Mouse (Mus musculus): ENCODE data around the gene Tsks. TPM values are rescaled to one million over a fixed set of nuclear protein-coding genes. Genes with fewer than 3 reads are reported as not detected.

Gene Tsks
- not detected for polyA plus RNA-seq (2014; fragmentation: Illumina TruSeq; extraction: RNeasy Lipid Tissue Mini Kit (QIAGEN cat#74804); ENCODE audit: low replicate concordance)

GRCm38 (mm10) chr7:44942904-44943303 lies at the start of gene Tsks:
Gene Tsks, plus strand, starts transcription at chr7:44943204.

GRCm38 (mm10) chr7:44895593-44896434 lies 47.2 kb upstream of the Tsks start, which contains the start of gene Fuz:
Gene Fuz, plus strand, starts transcription at chr7:44896079.

GRCm38 (mm10) chr7:44929204-44930151 lies 13.5 kb upstream of the Tsks start, which contains the start of gene Ap2a1:
Gene Ap2a1, minus strand, starts transcription at chr7:44929496.

DNA sequence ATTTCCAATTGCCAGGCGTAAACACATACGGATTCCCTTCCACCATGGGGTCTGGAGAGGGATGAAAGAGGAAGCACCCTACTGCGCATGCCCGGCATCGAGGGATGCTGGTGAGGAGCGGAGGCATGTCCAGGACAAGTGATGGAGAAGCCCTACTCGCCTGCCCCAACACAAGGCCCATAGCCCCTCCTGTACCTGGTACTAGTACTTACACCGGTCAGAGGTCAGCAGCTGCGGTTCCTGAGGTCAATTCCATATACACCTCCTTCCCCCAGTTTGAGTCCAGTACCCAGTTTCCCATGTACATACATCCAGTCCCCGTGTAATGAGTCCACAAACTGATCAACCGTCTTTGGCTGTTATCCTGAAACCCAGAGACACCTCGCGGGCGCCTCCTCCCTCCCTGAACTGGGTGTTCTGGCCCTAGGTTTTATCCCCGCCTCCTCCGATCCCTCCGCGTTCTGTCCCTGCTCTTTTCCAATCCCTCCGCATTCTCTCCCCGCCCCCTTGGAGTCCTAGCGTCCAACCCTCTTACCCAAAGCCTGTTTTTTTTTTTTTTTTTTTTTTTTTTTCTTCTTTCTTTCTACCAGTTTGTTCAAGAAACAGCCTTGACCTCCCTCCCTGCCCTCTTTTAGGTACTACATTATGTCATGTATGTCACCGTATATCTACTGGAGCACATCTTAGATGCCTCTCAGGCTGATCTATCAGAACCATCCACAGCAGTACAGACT lies 31.5 kb downstream of the Tsks start, which contains the start of gene Cpt1c:
Gene Cpt1c (minus strand): TSS at position 469 of the 734 bp plus-strand sequence.

DNA sequence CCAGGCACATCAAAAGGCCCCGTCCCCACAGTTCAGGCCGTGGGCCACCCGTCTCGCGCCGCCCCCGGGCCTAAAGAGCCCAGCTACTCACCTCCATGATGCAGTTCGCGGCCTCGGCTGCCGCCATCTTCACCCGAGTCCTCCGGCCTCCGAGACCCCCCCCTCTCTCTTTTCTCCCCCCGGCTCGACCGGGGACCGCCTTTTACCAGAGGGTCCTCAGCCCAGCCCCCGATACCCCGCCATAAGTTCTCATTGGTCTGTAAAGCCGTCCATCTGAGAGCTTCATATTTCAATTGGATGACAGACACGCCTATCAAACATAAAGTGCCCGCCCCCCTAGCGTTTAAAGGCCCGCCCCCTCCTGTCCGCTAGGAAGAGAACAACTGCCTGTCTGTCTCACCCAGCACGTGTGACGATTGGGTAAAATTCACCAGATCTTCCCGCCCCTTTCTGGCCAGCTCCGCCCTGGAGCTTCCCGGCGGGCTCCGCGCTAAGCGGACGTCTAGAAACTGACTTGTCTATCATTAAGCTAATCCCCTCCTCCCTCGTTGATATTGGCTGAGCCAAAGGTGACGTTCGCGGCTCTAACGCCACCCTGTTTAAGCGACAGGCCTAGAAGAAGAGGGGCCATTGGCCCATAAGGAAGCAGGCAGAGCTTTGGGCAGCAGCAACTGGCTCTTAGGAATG lies 43.3 kb downstream of the Tsks start, which contains the start of gene Prmt1:
Gene Prmt1 (minus strand): TSS at position 377 of the 687 bp plus-strand sequence.

DNA sequence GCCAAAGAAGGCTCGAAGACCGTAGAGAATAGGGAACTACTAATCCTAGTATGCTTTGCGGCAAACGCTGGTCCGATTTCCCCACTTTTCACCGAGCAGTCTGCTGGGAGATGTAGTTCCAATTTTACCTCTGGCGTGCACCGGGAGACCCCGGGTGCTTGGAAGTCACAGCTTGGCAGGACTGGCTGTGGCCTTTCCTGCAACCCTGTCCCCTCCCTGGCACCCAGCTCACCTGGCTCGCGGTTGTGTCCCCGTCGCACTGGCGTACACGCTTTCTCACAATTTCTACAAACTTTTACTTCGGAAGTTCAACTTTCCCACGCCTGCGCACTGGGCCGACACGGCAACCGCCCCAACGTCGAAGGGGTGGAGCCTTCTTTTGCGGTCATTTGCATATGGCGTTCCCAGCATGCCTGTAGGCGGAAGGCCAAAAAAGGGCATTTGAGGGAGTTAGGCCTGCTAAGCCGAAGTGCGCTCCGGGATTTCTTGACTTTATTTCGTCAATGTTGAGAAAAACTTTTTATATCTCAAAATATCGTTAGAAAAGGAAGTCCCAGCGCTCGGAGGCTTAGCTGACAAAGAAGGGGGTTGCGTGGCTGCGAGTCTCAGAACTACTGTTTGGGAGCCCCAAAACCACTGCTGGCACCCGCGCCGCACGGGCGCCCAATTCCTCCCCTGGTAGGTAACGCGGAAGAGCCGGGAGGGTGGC lies 54.4 kb downstream of the Tsks start, which contains the start of gene Irf3:
Gene Irf3 (plus strand): TSS at position 418 of the 709 bp plus-strand sequence.

GRCm38 (mm10) chr7:44998501-44998955 lies 55.5 kb downstream of the Tsks start, which contains the start of gene Bcl2l12:
Gene Bcl2l12, minus strand, starts transcription at chr7:44998712.

Other genes with a start within 250 kb of the Tsks start
- gene Izumo2, start 234.5 kb upstream of the Tsks start, polyA plus RNA-seq (2014; fragmentation: Illumina TruSeq; extraction: RNeasy Lipid Tissue Mini Kit (QIAGEN cat#74804); ENCODE audit: low replicate concordance), result not detected
- 10.2 TPM for gene Vrk3, start 194.8 kb upstream of the Tsks start, polyA plus RNA-seq (2014; fragmentation: Illumina TruSeq; extraction: RNeasy Lipid Tissue Mini Kit (QIAGEN cat#74804); ENCODE audit: low replicate concordance)
- gene Zfp473, start 192.2 kb upstream of the Tsks start, polyA plus RNA-seq (2014; fragmentation: Illumina TruSeq; extraction: RNeasy Lipid Tissue Mini Kit (QIAGEN cat#74804); ENCODE audit: low replicate concordance), result 0.45 TPM
- gene Nup62, start 127.1 kb upstream of the Tsks start, polyA plus RNA-seq (2014; fragmentation: Illumina TruSeq; extraction: RNeasy Lipid Tissue Mini Kit (QIAGEN cat#74804); ENCODE audit: low replicate concordance), result 3.6 TPM
- gene Il4i1, start 126.8 kb upstream of the Tsks start, polyA plus RNA-seq (2014; fragmentation: Illumina TruSeq; extraction: RNeasy Lipid Tissue Mini Kit (QIAGEN cat#74804); ENCODE audit: low replicate concordance), result not detected
- 1.0 TPM for gene Atf5, start 126.5 kb upstream of the Tsks start, polyA plus RNA-seq (2014; fragmentation: Illumina TruSeq; extraction: RNeasy Lipid Tissue Mini Kit (QIAGEN cat#74804); ENCODE audit: low replicate concordance)
- gene Akt1s1, start 94.2 kb upstream of the Tsks start, polyA plus RNA-seq (2014; fragmentation: Illumina TruSeq; extraction: RNeasy Lipid Tissue Mini Kit (QIAGEN cat#74804); ENCODE audit: low replicate concordance), result 1.1 TPM
- gene Tbc1d17, start 94.1 kb upstream of the Tsks start, polyA plus RNA-seq (2014; fragmentation: Illumina TruSeq; extraction: RNeasy Lipid Tissue Mini Kit (QIAGEN cat#74804); ENCODE audit: low replicate concordance), result not detected
- not detected for gene Pnkp, start 86.1 kb upstream of the Tsks start, polyA plus RNA-seq (2014; fragmentation: Illumina TruSeq; extraction: RNeasy Lipid Tissue Mini Kit (QIAGEN cat#74804); ENCODE audit: low replicate concordance)
- not detected for gene Ptov1, start 73.4 kb upstream of the Tsks start, polyA plus RNA-seq (2014; fragmentation: Illumina TruSeq; extraction: RNeasy Lipid Tissue Mini Kit (QIAGEN cat#74804); ENCODE audit: low replicate concordance)
- gene Med25, start 50.5 kb upstream of the Tsks start, polyA plus RNA-seq (2014; fragmentation: Illumina TruSeq; extraction: RNeasy Lipid Tissue Mini Kit (QIAGEN cat#74804); ENCODE audit: low replicate concordance), result 1.3 TPM
- gene Fuz, start 47.1 kb upstream of the Tsks start, polyA plus RNA-seq (2014; fragmentation: Illumina TruSeq; extraction: RNeasy Lipid Tissue Mini Kit (QIAGEN cat#74804); ENCODE audit: low replicate concordance), result 0.48 TPM
- gene Ap2a1, start 13.7 kb upstream of the Tsks start, polyA plus RNA-seq (2014; fragmentation: Illumina TruSeq; extraction: RNeasy Lipid Tissue Mini Kit (QIAGEN cat#74804); ENCODE audit: low replicate concordance), result 9.8 TPM
- gene Cpt1c, start 31.6 kb downstream of the Tsks start, polyA plus RNA-seq (2014; fragmentation: Illumina TruSeq; extraction: RNeasy Lipid Tissue Mini Kit (QIAGEN cat#74804); ENCODE audit: low replicate concordance), result 0.15 TPM
- 2.3 TPM for gene Prmt1, start 43.4 kb downstream of the Tsks start, polyA plus RNA-seq (2014; fragmentation: Illumina TruSeq; extraction: RNeasy Lipid Tissue Mini Kit (QIAGEN cat#74804); ENCODE audit: low replicate concordance)
- gene Irf3, start 54.4 kb downstream of the Tsks start, polyA plus RNA-seq (2014; fragmentation: Illumina TruSeq; extraction: RNeasy Lipid Tissue Mini Kit (QIAGEN cat#74804); ENCODE audit: low replicate concordance), result 11.1 TPM
- not detected for gene Bcl2l12, start 55.5 kb downstream of the Tsks start, polyA plus RNA-seq (2014; fragmentation: Illumina TruSeq; extraction: RNeasy Lipid Tissue Mini Kit (QIAGEN cat#74804); ENCODE audit: low replicate concordance)
- gene Scaf1, start 73.2 kb downstream of the Tsks start, polyA plus RNA-seq (2014; fragmentation: Illumina TruSeq; extraction: RNeasy Lipid Tissue Mini Kit (QIAGEN cat#74804); ENCODE audit: low replicate concordance), result 2.0 TPM
- 1.1 TPM for gene Rras, start 74.8 kb downstream of the Tsks start, polyA plus RNA-seq (2014; fragmentation: Illumina TruSeq; extraction: RNeasy Lipid Tissue Mini Kit (QIAGEN cat#74804); ENCODE audit: low replicate concordance)
- not detected for gene Prr12, start 109.7 kb downstream of the Tsks start, polyA plus RNA-seq (2014; fragmentation: Illumina TruSeq; extraction: RNeasy Lipid Tissue Mini Kit (QIAGEN cat#74804); ENCODE audit: low replicate concordance)
- gene Nosip, start 119.2 kb downstream of the Tsks start, polyA plus RNA-seq (2014; fragmentation: Illumina TruSeq; extraction: RNeasy Lipid Tissue Mini Kit (QIAGEN cat#74804); ENCODE audit: low replicate concordance), result 4.6 TPM
- gene Prrg2, start 119.5 kb downstream of the Tsks start, polyA plus RNA-seq (2014; fragmentation: Illumina TruSeq; extraction: RNeasy Lipid Tissue Mini Kit (QIAGEN cat#74804); ENCODE audit: low replicate concordance), result 9.4 TPM
- gene Rcn3, start 149.0 kb downstream of the Tsks start, polyA plus RNA-seq (2014; fragmentation: Illumina TruSeq; extraction: RNeasy Lipid Tissue Mini Kit (QIAGEN cat#74804); ENCODE audit: low replicate concordance), result not detected
- gene Fcgrt, start 160.6 kb downstream of the Tsks start, polyA plus RNA-seq (2014; fragmentation: Illumina TruSeq; extraction: RNeasy Lipid Tissue Mini Kit (QIAGEN cat#74804); ENCODE audit: low replicate concordance), result 3.7 TPM
- 126 TPM for gene Rps11, start 181.2 kb downstream of the Tsks start, polyA plus RNA-seq (2014; fragmentation: Illumina TruSeq; extraction: RNeasy Lipid Tissue Mini Kit (QIAGEN cat#74804); ENCODE audit: low replicate concordance)
- gene Rpl13a, start 185.6 kb downstream of the Tsks start, polyA plus RNA-seq (2014; fragmentation: Illumina TruSeq; extraction: RNeasy Lipid Tissue Mini Kit (QIAGEN cat#74804); ENCODE audit: low replicate concordance), result 181 TPM
- gene Gm45713, start 193.0 kb downstream of the Tsks start, polyA plus RNA-seq (2014; fragmentation: Illumina TruSeq; extraction: RNeasy Lipid Tissue Mini Kit (QIAGEN cat#74804); ENCODE audit: low replicate concordance), result not detected
- gene Flt3l, start 193.2 kb downstream of the Tsks start, polyA plus RNA-seq (2014; fragmentation: Illumina TruSeq; extraction: RNeasy Lipid Tissue Mini Kit (QIAGEN cat#74804); ENCODE audit: low replicate concordance), result 13.9 TPM
- not detected for gene Pih1d1, start 211.1 kb downstream of the Tsks start, polyA plus RNA-seq (2014; fragmentation: Illumina TruSeq; extraction: RNeasy Lipid Tissue Mini Kit (QIAGEN cat#74804); ENCODE audit: low replicate concordance)
- gene Aldh16a1, start 211.4 kb downstream of the Tsks start, polyA plus RNA-seq (2014; fragmentation: Illumina TruSeq; extraction: RNeasy Lipid Tissue Mini Kit (QIAGEN cat#74804); ENCODE audit: low replicate concordance), result 13.8 TPM
- not detected for gene Slc17a7, start 220.7 kb downstream of the Tsks start, polyA plus RNA-seq (2014; fragmentation: Illumina TruSeq; extraction: RNeasy Lipid Tissue Mini Kit (QIAGEN cat#74804); ENCODE audit: low replicate concordance)
- not detected for gene Gfy, start 236.4 kb downstream of the Tsks start, polyA plus RNA-seq (2014; fragmentation: Illumina TruSeq; extraction: RNeasy Lipid Tissue Mini Kit (QIAGEN cat#74804); ENCODE audit: low replicate concordance)
- gene Pth2, start 237.8 kb downstream of the Tsks start, polyA plus RNA-seq (2014; fragmentation: Illumina TruSeq; extraction: RNeasy Lipid Tissue Mini Kit (QIAGEN cat#74804); ENCODE audit: low replicate concordance), result not detected

Data from small intestine, adult 10 weeks (tissue).